Mouse (Mus musculus) limb, embryonic 14.5 days (tissue): ENCODE results near the gene Esrrg. TPM values are rescaled to one million over a fixed set of nuclear protein-coding genes. Genes with fewer than 3 reads are reported as not detected.

ENCODE experiments used
- ATAC-seq: fragments of 200-750 bp; cut with Nextera tagmentation; 2 replicates; pipeline ENCODE4 v1.8.0; 2017; ENCODE audit warnings: low read depth, moderate number of reproducible peaks, moderate TSS enrichment; ENCODE audit not compliant: low FRiP score
- DNase-seq: peaks from one replicate; pipeline ENCODE4 v3.0.0-alpha.2; 2015; ENCODE audit warnings: low spot score
- H3K27ac ChIP-seq: fragments of 300-500 bp; sonication (generic); replicated peaks from 2 replicates; pipeline ENCODE4 v1.5.1; 2014; ENCODE audit warnings: low read depth, mild to moderate bottlenecking, low read length, moderate library complexity, mixed read lengths
- H3K27me3 ChIP-seq: fragments of 300-500 bp; sonication (generic); 2 replicates; pipeline ENCODE4 v1.6.1; 2014; ENCODE audit warnings: low read length, mixed read lengths; ENCODE audit not compliant: control insufficient read depth, insufficient read depth
- H3K36me3 ChIP-seq: fragments of 300-500 bp; sonication (generic); 2 replicates; pipeline ENCODE4 v1.6.1; 2014; ENCODE audit warnings: mild to moderate bottlenecking, low read length, moderate library complexity, mixed read lengths; ENCODE audit not compliant: control insufficient read depth, insufficient read depth
- H3K4me1 ChIP-seq: fragments of 300-500 bp; sonication (generic); 2 replicates; pipeline ENCODE4 v1.6.1; 2014; ENCODE audit warnings: antibody characterized with exemption, low read length, mixed read lengths; ENCODE audit not compliant: control insufficient read depth, insufficient read depth
- H3K4me2 ChIP-seq: fragments of 300-500 bp; sonication (generic); replicated peaks from 2 replicates; pipeline ENCODE4 v1.6.1; 2014; ENCODE audit warnings: low read depth, mild to moderate bottlenecking, low read length, moderate library complexity; ENCODE audit not compliant: severe bottlenecking
- H3K4me3 ChIP-seq: fragments of 300-500 bp; sonication (generic); replicated peaks from 2 replicates; pipeline ENCODE4 v1.5.1; 2014; ENCODE audit warnings: low read length
- H3K9ac ChIP-seq: fragments of 300-500 bp; sonication (generic); 2 replicates; pipeline ENCODE4 v1.6.1; 2014; ENCODE audit warnings: mild to moderate bottlenecking, low read depth, low read length, moderate library complexity; ENCODE audit not compliant: severe bottlenecking
- H3K9me3 ChIP-seq: fragments of 300-500 bp; sonication (generic); 2 replicates; pipeline ENCODE4 v1.6.1; 2016; ENCODE audit warnings: low read length; ENCODE audit not compliant: control insufficient read depth
- POLR2A ChIP-seq: fragments of 200-500 bp; IDR thresholded peaks from 2 replicates; pipeline ENCODE4 v1.8.0; 2012; ENCODE audit warnings: inconsistent platforms, mild to moderate bottlenecking, moderate library complexity, borderline replicate concordance; ENCODE audit not compliant: insufficient read depth, insufficient read length; ENCODE audit errors: extremely low read depth
- WGBS: fragments of 180-500 bp; shearing (Covaris S2); extraction: QIAGEN DNeasy Blood & Tissue Kit; methylation state at CpG from one replicate; pipeline ENCODE4 v1.1.7; 2014; 5-methylcytosine and 5-hydroxymethylcytosine counted together
- polyA plus RNA-seq, 2 experiments: library from polyadenylated mRNA; depleted of rRNA in 1 of 2; stranded (reverse) in 1 of 2; unstranded in 1 of 2; fragments of >200 nt; fragmentation: Nextera tagmentation in 1 of 2; extraction: Ambion mirVana in 1 of 2; gene quantifications; 2 replicates each; pipeline versions ENCODE4 v1.2.1 to v1.2.3; 2012 to 2014

Esrrg gene
- polyA plus RNA-seq, 2 experiments: 1.1 to 1.5 TPM

DNA sequence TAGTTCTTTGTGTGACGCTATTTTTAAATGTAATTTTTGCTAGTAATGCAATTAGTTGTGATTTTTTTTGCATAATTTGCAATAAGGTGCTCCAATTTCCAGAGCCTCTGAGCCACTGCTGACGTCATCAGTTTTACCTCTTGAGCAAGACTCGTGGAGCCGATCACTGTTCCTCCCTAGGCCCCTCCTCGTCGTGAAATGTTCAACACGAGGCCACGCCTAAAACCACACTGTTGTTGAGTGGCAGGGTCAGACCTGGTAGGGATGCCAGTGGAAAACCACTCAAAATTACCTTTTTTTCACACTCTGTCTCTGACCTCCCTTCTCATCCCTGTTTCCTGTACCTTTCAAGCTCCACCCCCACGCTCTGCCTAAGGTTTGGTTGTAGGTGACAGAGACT lies 282.7 kb downstream of the Esrrg start:
- ATAC-seq (no peak), DNase-seq (no peak)
- 78% methylated on average over 9 of the region's 9 CpGs for WGBS
- TF ChIP-seq POLR2A: no peak
- no peaks in the 10 kb centered on the region for H3K9me3 ChIP-seq
- H3K36me3 ChIP-seq: no peaks in the 10 kb centered on the region
- no peak overlapping the region for H3K4me3 ChIP-seq
- H3K4me1 ChIP-seq: no peaks in the 10 kb centered on the region
- H3K27ac ChIP-seq: no peak overlapping the region
- no peak overlapping the region for H3K9ac ChIP-seq
- no peaks in the 10 kb centered on the region for H3K27me3 ChIP-seq
- no peak overlapping the region for H3K4me2 ChIP-seq

DNA sequence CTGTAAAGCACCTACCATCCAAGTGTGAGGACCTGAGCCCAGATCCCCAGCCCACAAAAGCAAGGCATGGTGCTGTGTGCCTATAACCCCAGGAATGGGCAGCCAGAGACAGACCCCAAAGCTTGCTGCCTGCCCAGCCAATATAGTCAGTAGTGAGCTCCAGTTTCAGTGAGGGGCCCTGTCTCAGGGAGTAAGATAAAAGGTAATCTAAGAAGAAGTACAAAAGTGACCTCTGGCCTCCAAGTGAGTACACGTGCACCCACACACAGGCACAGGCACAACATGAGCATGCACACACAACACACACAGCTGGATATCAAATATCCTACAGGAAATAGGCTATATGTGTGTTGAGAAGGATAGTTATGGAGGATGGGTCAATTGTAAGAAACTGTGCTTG lies 286.9 kb downstream of the Esrrg start:
- DNase-seq (no peak), ATAC-seq (no peak)
- TF ChIP-seq POLR2A: no peak
- 47% methylated on average over 1 of the region's 1 CpGs for WGBS
- Histone ChIP-seq H3K9me3 (no peaks in the 10 kb centered on the region), H3K36me3 (no peaks in the 10 kb centered on the region), H3K27me3 (no peaks in the 10 kb centered on the region), H3K4me3 (no peak overlapping the region), H3K4me2 (no peak overlapping the region), H3K9ac (no peak overlapping the region), H3K27ac (no peak overlapping the region), H3K4me1 (no peaks in the 10 kb centered on the region)

DNA sequence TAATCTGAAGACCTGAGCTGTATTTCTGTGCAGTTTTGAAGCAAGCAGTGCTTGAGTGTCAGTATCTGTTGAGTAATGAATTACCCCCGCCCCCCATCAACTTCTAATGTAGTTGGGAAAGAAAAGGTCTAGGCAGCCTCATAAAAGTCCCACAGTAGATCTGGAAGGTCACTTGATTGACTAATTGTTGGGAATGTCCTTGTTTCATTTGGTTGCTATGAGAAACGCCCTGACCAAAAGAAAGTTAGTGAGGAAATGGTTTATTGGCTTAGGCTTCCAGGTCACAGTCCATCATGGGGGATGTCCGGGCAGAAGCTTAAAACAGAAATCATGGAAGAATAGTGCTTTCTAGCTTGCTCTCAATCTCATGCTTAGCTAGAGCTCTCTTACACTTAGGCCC lies 287.7 kb downstream of the Esrrg start:
- H3K9me3 ChIP-seq: no peaks in the 10 kb centered on the region
- no peak overlapping the region for H3K4me3 ChIP-seq
- H3K27me3 ChIP-seq: no peaks in the 10 kb centered on the region
- no peak overlapping the region for H3K9ac ChIP-seq
- no peak for DNase-seq
- H3K4me2 ChIP-seq: no peak overlapping the region
- ATAC-seq: no peak
- no peaks in the 10 kb centered on the region for H3K4me1 ChIP-seq
- no peak for TF ChIP-seq POLR2A
- 75% methylated on average over 3 of the region's 3 CpGs for WGBS
- H3K36me3 ChIP-seq: no peaks in the 10 kb centered on the region
- no peak overlapping the region for H3K27ac ChIP-seq

DNA sequence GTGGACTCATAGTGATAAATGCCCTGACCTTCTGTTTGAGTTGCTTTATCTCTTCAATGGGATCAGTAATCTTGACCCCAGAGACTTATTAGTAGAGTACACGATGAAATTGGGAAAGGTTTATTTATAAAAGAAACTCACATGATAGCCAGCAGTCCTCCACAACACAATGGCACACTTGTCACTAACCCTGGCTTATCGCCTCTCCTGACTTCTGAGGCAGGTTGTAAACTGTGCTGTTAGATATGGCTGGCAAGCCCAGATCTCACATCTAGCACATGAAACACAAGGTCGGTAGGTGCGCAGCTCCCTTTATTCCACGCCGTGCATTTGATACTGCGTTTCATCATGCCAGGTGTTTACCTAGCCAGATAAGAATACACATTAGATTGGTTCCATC lies 288.3 kb downstream of the Esrrg start:
- H3K9me3 ChIP-seq: no peaks in the 10 kb centered on the region
- H3K27ac ChIP-seq: no peak overlapping the region
- no peak overlapping the region for H3K9ac ChIP-seq
- no peak for ATAC-seq
- TF ChIP-seq POLR2A: no peak
- no peak overlapping the region for H3K4me2 ChIP-seq
- H3K4me1 ChIP-seq: no peaks in the 10 kb centered on the region
- no peak for DNase-seq
- no peaks in the 10 kb centered on the region for H3K27me3 ChIP-seq
- WGBS: 93% methylated on average over 7 of the region's 7 CpGs
- no peaks in the 10 kb centered on the region for H3K36me3 ChIP-seq
- no peak overlapping the region for H3K4me3 ChIP-seq

DNA sequence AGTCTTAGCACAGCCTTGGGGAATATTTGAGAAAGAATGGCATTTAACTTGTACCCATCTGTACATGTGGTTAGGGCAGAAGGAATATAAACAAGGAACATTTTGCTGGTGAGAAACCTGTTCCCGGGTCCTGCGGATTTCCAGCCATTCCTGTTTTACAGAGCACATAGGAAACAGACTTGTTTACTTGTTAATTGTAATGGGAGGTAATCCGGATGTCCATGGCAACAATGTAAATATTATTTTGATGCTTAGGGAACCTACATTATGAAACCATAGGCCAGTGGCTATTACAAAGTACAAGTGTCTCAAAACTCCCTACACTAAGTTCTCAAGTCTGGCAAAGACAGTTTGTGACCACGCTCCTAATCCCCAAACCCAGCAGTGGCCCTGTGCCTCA lies 290.9 kb downstream of the Esrrg start:
- WGBS: 67% methylated on average over 4 of the region's 4 CpGs
- TF ChIP-seq POLR2A: no peak
- no peaks in the 10 kb centered on the region for H3K27me3 ChIP-seq
- H3K36me3 ChIP-seq: no peaks in the 10 kb centered on the region
- no peak overlapping the region for H3K4me3 ChIP-seq
- no peak for DNase-seq
- no peak overlapping the region for H3K4me2 ChIP-seq
- no peak for ATAC-seq
- H3K9ac ChIP-seq: no peak overlapping the region
- H3K4me1 ChIP-seq: no peaks in the 10 kb centered on the region
- H3K27ac ChIP-seq: no peak overlapping the region
- no peaks in the 10 kb centered on the region for H3K9me3 ChIP-seq

DNA sequence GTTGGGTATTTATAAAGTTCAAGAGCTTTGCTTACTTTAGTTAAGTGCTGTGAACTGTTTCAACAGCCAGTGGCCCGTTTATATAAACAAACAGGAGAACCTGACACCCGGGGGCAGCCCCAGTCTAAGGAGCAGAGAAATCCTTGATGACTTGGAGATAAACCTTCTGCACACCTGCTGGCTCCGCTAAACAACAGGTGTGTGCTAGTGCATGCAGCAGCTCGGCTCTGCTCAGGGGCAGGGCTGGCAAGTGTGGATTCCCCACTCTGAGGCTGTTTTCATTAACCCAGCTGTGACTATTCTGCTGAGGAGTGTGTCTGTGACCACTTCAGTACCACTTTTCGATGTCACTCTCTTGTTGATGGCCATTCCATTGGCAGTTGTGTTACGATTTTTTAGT lies 292.2 kb downstream of the Esrrg start:
- Histone ChIP-seq H3K4me2 (no peak overlapping the region), H3K9me3 (no peaks in the 10 kb centered on the region), H3K4me1 (no peaks in the 10 kb centered on the region), H3K4me3 (no peak overlapping the region), H3K27me3 (no peaks in the 10 kb centered on the region), H3K36me3 (no peaks in the 10 kb centered on the region), H3K27ac (no peak overlapping the region), H3K9ac (no peak overlapping the region)
- 49% methylated on average over 6 of the region's 6 CpGs for WGBS
- no peak for TF ChIP-seq POLR2A
- ATAC-seq (no peak), DNase-seq (no peak)
